Mouse (Mus musculus): ENCODE measurements around the gene Ripor2.
"Not testable (repeated sequence)": the region's sequence is repeated elsewhere in the genome, so short reads cannot be mapped to it uniquely, and the experiment has no call there.

Ripor2 gene

DNA sequence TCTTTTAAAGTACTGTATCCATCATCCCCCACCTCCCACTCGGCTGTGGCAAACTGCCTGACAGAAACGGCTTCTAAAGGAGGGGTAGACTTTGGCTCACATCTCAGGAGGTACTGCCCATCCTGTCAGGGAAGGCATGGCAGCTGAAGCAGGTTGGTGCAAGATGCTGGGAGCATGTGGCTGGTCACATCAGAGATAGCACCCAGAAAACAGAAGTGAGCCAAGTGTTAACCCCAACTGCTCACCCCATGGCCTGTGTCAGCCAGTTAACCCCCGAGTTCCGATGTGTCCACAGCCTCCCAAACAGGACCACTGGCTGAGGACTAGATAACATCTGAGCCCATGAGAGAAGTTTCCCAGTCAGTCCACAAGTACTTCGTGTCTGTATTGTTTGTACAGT lies 133.6 kb downstream of the Ripor2 start:
- no peak for DNase-seq

DNA sequence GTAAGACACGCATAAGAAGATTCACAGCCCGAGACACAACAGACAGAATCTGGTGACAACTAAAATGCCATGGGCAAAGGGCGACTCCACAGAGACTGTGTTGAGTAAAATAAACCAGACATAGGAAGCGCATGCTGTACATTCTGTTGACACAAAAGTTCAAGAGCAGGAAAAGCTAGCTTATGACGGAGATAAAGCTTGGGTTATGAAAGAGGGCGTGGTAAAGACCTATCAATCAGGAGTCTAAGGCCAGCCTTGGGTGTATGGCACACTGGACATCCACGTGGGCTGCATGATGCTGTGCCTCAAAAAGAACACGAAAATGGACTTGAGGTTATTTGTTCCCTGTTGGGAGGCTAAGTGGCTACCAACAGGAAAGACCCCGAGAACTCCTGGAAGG lies 134.5 kb downstream of the Ripor2 start:
- no peak for DNase-seq

DNA sequence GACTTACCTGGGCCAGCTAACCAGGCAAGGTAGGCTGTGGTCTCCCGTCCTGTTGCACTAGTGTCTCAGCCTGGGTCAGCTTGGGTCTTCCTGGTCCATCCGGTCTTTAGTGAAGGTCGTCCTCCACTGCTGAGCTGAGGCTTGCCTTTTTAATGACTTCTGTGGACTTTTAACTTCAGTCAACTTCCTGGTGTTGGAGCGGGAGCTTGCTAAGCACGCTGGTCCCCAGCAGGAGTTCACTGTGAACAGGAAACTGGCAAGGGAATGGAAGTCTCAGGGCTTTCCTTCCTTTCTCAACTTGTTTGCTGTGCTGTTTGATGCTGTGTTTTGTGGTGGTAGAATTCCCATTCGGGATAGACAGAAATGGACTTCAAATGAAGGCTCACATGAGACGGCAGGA lies 135.7 kb downstream of the Ripor2 start:
- no peak for DNase-seq

DNA sequence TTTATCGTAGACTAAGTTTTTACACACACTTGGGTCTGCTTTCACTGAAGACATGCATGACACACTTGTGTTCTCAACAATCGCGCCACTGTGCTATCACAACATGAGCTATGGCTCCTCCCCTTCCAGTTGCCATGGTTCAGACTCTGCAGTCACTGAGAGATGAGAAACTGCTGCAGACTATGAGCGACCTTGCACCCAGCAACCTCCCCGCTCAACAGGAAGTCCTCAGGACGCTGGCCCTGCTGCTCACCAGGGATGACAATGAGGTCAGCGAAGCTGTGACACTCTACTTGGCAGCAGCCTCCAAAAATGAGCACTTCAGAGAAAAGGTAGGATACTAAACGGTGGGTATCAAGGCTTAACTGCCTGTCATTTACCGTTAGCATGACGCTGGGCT lies 139.5 kb downstream of the Ripor2 start:
- no peak for DNase-seq

DNA sequence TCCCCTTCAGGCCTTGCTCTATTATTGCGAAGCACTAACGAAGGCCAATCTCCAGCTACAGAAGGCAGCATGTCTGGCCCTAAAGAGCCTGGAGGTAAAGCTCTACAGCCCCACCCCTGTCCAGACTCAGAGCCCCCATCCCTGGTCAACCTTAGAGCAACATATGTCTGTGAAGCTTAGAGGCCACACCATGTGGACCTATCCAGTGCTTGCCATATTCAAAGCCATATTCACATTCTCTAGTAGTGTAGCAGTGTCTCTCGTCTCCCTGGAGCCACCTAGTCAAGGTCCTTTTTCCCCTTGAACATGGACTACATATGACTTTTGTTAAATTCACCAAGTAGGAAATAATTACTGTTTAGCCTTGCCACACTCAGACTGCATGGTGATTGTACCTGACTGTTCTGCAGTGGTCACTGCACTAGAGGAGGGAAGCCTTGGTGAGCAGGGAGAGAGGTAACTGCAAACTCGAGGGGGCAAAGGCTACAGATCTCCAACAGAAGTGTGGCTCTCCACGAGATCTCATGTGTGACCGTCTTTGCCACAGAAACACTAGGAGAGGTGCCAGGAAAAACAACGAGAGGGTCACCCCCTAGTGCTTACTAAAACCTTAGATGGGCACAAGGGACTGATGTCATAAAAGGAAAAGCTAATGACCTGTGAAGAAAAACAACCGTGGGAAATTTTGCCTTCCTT lies 141.9 kb downstream of the Ripor2 start:
- DNase-seq, result no peak

DNA sequence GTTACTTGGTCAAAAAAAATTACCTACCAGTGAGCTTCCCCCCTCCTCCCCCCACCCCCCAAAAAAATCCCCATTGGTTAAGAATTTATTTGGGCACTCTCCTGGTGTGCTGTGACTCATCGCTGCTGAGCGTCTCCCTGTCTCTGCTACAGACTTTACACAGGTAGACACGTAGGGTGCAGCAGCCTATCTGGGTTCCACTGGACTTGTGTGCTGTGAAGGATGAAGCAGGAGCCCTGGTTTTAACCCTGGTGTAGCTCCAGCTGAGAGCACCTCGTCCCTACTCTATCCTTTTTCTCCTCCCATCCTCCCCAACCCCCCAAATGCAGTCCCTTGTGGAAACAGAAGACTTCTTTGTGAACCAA lies 142.4 kb downstream of the Ripor2 start:
- DNase-seq, result no peak

DNA sequence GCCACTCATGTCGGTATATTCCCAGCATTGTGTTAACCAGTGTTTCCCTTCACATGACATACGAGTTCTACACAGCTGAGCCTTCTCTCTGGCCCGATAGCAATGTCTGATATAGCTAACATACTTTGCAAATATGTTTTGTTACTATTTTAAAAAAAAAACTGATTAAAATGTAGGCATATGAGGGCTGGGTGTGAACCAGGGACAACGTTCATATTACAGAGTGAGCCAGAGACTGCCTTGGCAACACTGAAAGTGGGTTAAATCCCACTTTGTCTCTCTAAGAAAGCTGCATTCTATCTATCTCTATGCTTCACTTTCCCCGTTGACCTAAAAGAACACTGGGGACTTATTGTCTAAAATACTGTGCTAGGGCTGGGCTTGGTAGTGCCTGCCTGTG lies 147.1 kb downstream of the Ripor2 start:
- DNase-seq, result no peak

DNA sequence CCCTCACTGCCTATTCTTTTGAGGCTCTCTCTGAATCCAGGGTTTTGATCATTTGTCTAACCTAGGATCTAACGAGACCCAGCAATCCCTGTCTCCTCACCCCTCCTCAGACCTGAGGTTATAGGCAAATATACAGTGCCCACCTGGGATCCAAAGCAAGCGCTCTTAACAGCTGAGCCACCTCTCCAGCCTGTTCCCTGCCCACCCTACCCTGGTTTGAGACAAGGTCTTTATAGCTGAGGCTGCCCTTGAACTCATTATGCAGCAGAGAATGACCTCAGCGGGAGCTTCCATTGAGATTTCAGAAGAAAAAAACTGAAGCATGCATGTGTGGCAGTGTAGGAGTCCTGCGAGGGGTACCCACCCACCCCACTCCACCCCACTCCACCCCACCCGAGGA lies 152.5 kb downstream of the Ripor2 start:
- DNase-seq, result no peak

DNA sequence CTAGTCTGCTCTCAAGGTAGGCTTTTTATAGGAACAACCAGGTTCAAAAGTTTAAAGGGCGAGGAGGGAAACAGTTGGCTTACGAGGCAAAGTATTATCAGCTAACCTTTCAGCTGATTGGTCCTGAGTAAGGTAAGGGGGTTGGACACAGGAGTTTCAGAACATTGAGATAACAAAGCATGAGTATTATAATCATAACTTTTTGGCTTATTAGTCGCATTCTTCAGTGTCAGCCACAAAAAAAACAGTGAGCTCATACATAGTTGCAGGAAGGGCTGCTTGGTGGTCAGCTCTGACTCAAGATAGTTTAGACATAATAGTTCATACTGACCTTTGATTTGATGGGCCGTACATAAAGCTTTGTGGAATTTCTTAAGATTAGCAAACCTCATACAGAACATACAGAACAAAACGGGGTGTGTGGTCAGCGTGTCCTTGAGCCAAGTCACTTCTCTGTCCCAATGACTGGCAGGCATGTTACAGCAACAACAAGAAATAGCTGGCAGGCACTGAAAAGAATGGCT lies 153.7 kb downstream of the Ripor2 start:
- no peak for DNase-seq

DNA sequence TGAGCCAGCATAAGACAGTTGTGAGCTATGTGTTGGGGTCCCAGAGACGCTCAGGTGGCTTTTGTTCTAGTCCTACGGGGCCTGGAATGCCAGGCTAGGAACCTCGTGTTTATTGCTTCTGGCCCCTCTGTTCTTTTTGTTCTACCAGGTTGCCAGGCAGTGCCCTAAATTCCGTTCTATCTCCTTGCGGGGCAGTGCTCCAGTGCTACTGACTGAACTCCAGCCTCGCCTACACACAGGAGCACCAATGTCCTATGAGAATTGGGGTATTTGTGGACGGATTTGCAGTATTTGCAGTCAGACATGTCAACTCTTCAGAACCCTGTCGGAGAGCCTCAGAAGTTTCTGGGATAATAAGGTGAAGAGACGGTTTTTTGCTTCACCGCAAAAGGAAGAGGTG lies 159.0 kb downstream of the Ripor2 start, which contains the start of gene Armh2:
TSS of gene Armh2 (plus strand) at position 205 of the 400 bp plus-strand sequence.
- DNase-seq, result no peak

DNA sequence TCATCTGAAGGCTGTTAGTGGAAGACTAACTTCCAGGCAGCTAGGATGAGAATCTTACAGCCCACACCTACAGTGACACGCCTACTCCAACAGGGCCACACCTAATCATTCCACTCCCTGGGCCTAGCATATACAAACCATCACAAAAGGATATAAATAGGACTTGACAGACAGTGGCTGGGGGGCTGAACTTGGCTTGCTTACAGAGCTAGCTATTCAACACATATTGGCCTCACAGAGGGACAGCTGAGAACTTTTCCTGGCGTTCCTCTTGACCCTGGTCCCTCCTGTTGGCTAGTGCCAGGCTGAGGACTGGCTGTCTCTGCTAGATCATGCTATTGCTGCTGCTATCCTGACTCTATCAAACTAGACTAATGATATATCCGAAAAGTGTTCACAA lies 165.8 kb downstream of the Ripor2 start:
- no peak for DNase-seq

DNA sequence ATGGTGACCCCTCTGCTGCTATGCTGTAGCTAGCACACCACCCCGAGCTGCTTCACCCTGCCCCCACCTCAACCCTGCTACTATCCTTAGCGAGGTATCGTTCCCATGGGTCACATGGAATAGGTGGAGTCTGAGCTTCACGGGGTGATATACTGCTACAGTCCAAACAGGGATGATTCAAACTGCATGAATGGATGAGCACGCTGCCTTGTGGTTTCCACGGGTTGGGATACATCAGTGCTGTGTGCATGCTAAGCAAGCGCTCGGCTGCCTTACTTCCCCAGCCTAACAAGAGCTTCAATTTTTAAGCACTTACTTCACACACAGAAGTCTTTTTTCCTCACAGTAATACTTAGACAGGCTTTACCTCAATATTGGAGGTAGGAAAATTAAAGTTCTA lies 168.8 kb downstream of the Ripor2 start:
- DNase-seq, result no peak

DNA sequence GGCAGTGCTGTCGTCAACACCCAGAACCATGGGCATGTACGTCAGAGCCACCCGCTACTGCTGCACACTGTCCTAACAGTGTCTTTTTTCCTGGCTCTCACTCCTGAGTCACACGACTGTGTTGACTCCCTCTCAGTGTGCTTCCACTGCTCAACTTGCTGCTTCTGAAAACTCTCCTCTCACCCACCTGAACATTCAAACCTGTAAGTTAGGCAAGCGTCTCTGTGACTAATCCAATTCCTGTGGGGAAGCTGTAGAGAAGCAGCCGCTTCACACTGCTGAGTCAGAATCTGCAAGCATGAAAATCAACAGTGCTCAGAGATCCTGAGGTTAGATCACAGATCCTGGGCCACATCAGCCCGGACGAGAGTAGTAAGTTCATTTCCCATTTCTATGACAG lies 169.4 kb downstream of the Ripor2 start:
- DNase-seq, result no peak

DNA sequence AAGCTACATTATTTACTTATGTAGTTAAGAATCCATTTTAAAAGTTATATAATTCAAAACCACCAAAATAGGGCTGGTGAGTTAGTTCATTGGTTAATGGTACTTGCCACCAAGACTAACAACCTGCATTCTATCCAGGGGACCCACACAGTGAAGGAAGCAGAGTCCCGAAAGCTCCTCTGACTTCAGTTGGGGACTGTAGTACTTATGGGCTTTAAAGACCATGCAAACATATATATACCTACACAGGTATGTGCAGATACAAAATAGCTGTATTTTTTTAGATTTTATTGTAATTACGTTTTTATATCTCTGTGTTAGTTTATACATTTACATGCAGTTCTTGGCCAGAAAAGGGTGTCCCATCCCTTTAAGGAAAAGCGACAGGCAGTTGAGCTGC lies 174.8 kb downstream of the Ripor2 start:
- no peak for DNase-seq

DNA sequence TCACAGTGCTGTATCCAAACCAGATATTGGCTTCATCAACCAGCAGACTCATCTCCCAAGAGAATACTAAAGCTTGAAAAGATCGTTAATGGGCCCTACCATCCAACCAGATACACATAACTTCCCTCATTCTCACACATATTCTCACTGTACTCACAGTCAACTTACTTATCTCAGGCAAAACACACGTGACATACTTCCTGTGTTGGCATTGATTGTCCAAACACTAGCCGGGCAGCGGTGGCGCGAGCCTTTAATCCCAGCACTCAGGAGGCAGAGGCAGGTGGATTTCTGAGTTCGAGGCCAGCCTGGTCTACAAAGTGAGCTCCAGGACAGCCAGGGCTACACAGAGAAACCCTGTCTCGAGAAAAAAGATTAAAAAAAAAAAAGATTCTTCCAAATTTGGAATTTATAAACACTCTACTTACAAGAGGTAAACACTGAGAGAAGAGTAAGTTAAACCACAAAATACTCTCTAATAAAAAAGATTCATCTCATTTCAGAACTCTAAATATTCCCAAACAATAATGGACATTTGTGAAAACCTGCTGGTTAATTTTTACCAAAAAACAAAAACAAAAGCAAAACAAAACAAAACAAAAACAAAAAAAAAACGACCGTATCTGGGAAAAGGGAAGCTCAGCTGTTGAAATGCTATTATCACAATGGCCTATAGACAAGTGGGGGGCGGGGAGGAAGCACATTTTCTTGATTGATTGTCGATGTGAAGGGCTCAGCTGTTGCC lies 176.0 kb downstream of the Ripor2 start:
- no peak for DNase-seq

DNA sequence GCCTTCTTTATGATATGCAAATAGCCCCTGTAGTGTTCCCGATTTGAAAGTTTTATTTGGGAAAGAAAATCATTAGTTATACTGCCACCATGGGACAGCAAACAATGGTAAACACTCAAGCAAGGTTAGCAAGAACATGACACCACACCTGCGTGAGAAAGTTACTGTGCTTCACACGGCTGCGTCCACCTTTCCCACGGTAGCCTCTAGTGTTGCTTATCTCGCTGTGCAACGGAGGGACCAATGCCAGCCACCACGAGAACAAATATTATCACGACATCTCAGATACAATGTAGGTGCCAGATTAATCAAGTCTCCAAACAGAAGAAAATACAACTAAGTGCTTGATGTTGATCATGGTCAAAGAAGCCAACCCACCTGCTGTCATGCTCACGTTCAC lies 177.5 kb downstream of the Ripor2 start:
- no peak for DNase-seq

DNA sequence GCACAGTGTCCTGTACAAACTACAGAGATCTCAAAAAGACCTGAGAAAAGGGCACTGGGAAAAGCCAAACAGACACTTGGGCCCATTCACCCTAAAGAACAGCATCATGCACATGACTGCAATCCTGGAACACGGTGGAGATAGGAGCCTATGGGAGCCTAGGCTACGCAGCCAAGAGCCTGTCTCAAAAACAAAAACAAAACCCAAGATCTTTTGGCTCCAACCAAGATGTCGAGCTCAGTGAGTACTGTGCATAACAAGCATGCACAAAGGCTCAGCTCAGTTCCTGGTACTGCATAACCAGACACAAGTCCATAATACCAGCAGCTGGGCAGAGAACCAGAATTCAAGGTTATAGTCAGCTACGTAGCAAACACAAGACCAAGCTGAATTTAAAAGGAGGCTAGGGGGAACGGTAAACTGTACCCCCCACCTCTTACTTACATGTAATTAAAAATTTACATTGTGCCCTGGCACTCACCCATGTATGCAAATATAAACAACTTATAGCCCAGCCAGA lies 178.4 kb downstream of the Ripor2 start:
- DNase-seq, result no peak

DNA sequence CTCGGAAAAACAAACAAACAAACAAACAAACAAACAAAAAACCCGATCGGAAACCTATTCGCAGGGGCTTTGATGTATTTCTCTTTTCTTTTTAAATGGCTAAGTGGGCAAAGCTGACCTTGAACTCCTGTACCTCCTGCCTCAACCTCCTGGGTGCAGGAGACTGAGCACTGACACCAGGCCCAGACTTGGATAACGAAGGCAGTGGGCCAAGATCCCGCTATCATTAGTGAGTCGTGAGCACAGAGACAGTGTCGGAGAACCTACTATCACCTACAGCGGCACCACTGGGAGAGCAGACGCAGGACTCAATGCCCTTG lies 179.1 kb downstream of the Ripor2 start:
- no peak for DNase-seq

DNA sequence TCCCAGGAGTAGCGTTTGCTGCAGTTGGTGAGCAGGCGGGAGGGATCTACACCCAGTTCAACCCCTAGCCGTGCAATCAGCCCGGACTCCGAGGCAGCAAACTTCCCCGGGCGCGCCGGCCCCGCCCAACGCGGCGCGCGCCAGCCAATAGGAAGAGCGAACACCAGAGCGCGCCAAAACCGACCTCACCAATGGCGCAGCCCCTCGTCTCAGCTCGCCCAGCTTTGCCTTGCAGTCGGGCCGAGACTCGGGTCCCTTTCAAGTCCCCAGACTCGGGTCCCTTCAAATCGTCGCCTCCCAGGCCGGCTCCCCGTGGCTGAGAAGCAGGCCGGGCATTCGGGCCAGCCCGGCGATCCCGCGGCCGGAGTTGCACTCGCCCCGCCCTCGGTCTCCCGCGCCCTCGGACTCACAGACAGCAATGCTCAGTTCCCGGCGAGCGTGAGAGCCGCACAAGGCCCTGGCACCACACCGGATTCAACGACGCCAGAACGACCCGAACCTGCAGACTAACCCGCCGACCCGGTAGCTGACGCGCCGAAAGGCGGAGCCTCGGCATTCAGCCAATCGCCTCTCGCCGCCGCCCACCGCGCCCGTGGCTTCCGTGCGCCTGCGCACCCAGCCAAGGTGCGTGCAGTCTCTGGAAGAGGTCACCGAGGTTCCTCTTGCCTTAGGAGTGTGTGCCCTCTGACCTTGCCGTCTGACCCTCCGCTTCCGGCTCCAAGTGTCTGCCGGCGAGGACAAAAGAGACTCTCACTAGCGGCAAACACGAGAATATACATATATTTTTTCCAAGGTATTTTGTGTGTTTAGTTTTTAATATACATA lies 179.6 kb downstream of the Ripor2 start, which contains the start of gene Gmnn:
TSS of gene Gmnn (minus strand) at position 521 of the 825 bp plus-strand sequence.
- DNase-seq, result peak; percentile 86

DNA sequence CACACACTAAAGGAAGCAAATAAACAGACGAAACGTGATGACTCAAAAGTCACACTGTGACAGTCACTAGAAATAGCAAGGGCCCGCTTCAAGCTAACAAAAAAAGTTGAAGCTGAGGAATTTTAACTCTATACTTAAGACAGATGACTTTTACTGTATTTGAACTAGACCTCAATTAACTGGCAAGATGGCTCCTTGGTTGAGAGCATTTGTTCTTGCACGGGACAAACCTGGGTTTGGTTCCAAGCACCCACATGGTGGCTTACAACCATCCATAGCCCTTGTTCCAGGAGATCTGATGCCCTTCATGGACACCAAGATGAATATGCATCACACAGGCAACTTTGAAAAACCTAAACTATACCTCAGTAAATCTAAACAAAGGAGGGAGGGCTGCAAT lies 180.3 kb downstream of the Ripor2 start:
- no peak for DNase-seq

DNA sequence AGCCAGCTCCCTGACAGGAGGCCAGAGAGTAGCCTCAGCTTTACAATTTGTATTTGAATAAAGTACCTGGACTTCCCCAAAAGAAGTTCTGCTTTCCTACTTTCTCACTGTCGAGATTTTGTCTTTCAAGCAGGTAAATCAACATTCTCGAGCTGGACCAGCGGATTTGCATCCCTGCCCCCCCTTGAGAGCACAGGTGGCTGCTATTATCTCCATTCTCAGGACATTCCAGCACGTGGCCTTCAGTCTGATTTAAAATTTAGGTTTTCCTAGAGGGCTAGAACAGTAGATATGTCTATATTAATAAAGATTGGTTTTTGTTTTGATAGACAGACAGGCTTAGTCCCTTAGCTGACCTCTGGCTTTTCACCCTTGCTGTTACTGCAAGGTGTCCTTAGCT lies 185.8 kb downstream of the Ripor2 start:
- not testable (repeated sequence) for DNase-seq

DNA sequence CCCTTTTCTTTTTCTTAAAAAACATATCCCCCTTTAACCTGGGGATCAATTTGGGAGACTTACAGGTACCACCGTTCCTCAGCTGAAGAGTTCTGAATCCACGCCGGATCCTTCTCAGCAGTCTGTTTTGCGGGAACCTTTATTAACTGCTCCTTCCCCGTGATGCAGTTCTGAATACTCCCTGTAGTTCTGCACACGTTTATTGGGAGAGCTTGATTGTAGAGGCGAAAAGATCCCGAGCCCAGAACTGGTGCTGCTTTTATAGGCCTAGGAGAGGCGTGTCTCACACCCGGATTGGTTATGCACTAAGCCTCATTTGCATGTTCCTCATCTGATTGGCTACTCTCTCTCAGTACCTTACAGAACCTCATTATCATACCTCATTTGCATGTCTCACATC lies 189.5 kb downstream of the Ripor2 start:
- DNase-seq, result not testable (repeated sequence)

DNA sequence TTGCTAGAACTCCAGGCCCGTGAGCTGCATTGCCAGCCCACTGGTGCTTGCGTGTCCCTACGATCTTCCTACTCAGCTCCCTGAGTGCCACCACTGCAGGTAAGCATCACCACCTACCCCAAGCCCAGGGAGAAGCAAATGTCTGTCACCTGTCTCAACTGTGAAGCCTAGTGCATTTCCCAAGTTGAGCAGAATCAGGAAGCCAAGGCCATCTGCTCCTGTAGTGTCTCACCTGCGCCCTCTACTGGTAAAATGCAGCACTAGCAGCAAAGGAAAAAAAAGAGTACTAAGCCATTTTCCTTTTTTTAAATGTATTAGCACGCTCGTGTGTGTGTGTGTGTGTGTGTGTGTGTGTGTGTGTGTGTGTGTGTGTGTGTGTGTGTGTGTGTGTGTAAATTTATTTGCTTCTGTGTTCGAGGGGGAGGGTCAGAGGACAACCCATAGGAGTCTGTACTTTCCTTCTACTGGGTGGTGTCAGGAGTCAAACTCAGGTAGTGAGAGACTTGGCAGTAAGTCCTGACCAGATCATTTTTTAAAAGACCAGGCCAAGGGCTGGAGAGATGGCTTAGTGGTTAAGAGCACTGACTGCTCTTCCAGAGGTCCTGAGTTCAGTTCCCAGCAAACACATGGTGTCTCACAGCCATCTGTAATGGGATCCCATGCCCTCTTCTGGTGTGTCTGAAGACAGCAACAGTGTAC lies 194.3 kb downstream of the Ripor2 start:
- DNase-seq, result peak; percentile 47

Data from cerebellum, adult 11-12 months (tissue).